Mouse (Mus musculus): ENCODE measurements at regions not wholly inside any gene's neighbourhood (a gene's known extent, or its start where the extent isn't known, plus 50 kb on each side); places are given as distances from the start of the nearest gene placed in this dataset.
A peak's percentile ranks its signal among the peaks of the same experiment; 100 is the strongest.

DNA sequence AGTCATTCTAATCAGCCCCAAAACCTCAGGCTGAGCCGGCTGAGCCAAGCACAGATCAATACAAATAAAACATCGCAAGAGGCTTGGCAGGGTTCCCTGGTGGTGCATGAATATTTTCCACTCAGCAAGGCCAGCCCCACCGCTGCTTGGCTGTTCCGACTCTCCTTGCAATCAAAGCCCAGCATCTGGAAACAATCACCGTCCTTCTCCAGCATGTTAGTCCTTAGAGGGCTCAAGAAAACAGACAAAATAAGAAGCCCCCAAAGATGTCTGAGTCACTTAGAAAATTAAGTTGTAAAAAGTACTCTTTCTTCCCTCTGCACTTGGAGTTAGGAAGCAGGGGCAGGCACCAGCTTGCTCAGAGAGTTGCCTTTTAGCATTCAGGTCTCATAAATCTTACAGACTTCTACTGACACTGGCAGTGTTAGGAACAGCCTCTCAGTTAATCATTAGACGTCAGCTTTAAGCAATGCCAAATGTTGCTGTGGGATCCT is 54.4 kb upstream of the Ptgfr start:
- peak overlapping the region; percentile 37 for H3K4me2 ChIP-seq (replicated peaks)
- 2% methylated on average over 6 of the region's 6 CpGs for WGBS
- no peak overlapping the region for H3K9ac ChIP-seq
- no peaks in the 10 kb centered on the region for H3K9me3 ChIP-seq
- H3K4me1 ChIP-seq: peaks cover 25% of the 10 kb centered on the region
- H3K27me3 ChIP-seq: no peaks in the 10 kb centered on the region
- peak; percentile 95 for ATAC-seq (ENCODE audit: low FRiP score, low read depth)
- peak overlapping the region; percentile 79 for H3K27ac ChIP-seq
- H3K36me3 ChIP-seq: no peaks in the 10 kb centered on the region
- H3K4me3 ChIP-seq: no peak overlapping the region

DNA sequence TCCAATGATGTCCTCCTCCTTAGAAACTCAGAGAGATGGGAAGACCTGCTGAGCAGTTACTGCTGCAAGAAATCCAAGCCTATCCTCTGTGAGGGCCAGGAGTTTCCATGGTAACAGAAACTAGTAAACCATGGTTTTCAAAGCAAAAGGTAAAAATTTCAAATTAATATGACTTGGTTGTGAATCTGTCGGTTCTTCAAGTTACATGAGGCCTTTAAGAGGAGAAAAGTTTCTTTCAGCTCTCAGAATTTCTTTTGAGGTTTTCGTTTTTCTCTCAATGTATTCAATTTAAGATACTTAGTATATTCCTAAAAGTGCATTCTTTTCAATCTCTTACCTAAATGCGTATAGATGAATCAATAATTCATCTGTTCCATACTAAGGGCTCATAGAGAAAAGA is 53.9 kb upstream of the Ptgfr start:
- Histone ChIP-seq H3K9ac (no peak overlapping the region), H3K9me3 (no peaks in the 10 kb centered on the region), H3K27ac (peak overlapping the region; percentile 79; the same call in 1 of the 2 replicates), H3K4me3 (no peak overlapping the region), H3K4me1 (peaks cover 25% of the 10 kb centered on the region), H3K27me3 (no peaks in the 10 kb centered on the region), H3K4me2 (replicated peaks) (peak overlapping the region; percentile 37), H3K36me3 (no peaks in the 10 kb centered on the region)
- 38% methylated on average over 3 of the region's 3 CpGs for WGBS
- no peak for ATAC-seq (ENCODE audit: low FRiP score, low read depth)

DNA sequence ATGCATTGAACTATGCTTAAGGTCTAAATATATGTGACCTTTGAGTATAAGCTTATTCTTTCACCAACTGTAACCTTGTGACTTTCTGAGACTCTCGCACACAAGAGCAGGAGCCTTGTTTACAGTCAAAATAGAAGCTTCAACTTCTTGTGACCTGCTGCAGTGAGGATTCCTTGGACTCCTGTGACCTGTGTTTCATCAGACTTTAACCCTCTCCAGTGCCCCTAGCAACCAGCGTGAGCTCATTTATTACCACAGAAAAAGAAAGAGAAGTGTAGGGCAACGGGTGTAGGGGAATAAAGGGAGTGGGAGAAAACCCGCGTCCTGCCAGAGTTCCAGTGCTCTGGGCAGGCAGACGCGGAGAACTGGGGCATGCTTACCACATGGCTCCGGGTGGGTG is 52.3 kb upstream of the Ptgfr start:
- Histone ChIP-seq H3K27ac (peak overlapping the region; percentile 48; the same call in 1 of the 2 replicates), H3K4me3 (no peak overlapping the region), H3K4me2 (replicated peaks) (no peak overlapping the region), H3K4me1 (peaks cover 25% of the 10 kb centered on the region), H3K36me3 (no peaks in the 10 kb centered on the region), H3K9ac (no peak overlapping the region), H3K27me3 (no peaks in the 10 kb centered on the region), H3K9me3 (no peaks in the 10 kb centered on the region)
- no peak for ATAC-seq (ENCODE audit: low FRiP score, low read depth)
- 45% methylated on average over 8 of the region's 8 CpGs for WGBS
